Mouse (Mus musculus): ENCODE results near the gene Dnah6.

DNA sequence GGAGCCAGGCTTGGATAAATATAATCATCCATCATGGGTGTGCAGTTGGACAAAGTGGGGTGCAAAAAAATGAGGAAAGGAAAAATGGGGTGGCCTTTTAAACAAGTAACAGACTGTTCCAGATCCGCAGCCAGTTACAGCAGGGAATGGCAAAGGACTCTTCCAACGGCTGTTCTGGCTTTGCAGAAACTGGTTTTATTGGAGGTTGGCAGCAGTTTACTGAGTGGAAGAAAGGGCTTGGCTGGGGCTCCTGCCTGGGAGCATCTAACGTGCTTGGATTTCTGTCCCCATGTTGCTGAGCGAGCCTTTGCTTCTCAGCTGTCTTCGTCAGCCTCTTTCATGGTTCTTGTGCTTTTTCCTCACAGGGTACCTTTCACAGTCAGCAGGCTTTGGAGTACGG, 38.7 kb upstream of the Dnah6 start:
- TF ChIP-seq CTCF (IDR thresholded peaks at IDR 0.05; ENCODE audit: low read depth) (no peak), EP300 (IDR thresholded peaks at IDR 0.05; ENCODE audit: low read depth) (no peak)

Data from heart, postnatal 0 days (tissue).